Mouse (Mus musculus): ENCODE results near the gene Vps4a. TPM values are rescaled to one million over a fixed set of nuclear protein-coding genes. Genes with fewer than 3 reads are reported as not detected.
"Not testable (repeated sequence)": the region's sequence is repeated elsewhere in the genome, so short reads cannot be mapped to it uniquely, and the experiment has no call there.

Vps4a gene
- total RNA-seq (2015) (33.9 and 36.9 TPM in 2 replicates), total RNA-seq (2017) (41.4 and 42.8 TPM in 2 replicates)

- peak; percentile 94 for ATAC-seq (ENCODE audit: poor library complexity, severe bottlenecking)
These were observed at the start of gene Vps4a for GRCm38 (mm10) chr8:107030650-107031576. Vps4a (plus strand) TSS chr8:107031222.

DNA sequence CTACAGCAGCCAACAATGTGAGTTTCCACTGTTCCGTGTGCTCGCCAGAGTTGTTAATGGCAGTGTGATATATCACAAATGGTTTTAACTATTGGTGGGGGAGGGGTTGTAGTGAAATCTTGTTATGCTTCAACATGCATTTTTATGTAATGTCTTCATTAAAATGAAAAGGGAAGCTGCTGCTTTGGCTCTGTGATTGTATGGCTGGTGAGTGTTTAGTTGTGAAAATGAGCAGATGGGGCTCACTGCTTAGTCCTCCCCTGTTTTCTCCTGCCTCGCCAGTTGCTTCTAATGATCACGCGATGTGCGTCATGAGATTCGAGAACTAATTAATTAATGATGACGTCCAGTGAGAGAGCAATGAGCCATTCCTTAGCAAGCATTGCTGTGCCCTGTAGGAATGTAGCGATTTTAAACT, 45.6 kb upstream of the Vps4a start:
- ATAC-seq (ENCODE audit: poor library complexity, severe bottlenecking) = no peak

DNA sequence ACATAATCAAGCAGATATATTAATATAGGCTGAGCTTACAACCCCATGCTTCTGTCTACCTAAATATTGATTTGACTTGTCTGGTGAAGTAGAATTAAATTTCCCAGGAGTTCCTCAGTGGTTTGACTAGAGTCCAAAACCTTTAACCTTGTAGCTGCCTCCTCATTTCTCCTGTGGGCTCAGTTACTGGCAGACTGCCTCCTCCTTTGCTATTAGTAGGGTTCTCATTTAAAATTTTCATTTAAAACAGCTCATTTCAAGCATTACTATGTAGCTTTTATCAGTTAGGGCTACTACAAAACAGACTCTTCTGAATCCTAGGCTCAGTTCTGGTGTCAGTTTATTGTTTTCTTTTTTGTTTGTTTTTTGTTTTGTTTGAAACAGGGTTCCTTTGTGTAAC, 45.1 kb upstream of the Vps4a start:
- no peak for ATAC-seq (ENCODE audit: poor library complexity, severe bottlenecking)

GRCm38 (mm10) chr8:106987557-106987956, 43.5 kb upstream of the Vps4a start:
- ATAC-seq (ENCODE audit: poor library complexity, severe bottlenecking) = no peak

- ATAC-seq (ENCODE audit: poor library complexity, severe bottlenecking) = no peak
These were observed 39.6 kb upstream of the Vps4a start for GRCm38 (mm10) chr8:106991393-106991792.

DNA sequence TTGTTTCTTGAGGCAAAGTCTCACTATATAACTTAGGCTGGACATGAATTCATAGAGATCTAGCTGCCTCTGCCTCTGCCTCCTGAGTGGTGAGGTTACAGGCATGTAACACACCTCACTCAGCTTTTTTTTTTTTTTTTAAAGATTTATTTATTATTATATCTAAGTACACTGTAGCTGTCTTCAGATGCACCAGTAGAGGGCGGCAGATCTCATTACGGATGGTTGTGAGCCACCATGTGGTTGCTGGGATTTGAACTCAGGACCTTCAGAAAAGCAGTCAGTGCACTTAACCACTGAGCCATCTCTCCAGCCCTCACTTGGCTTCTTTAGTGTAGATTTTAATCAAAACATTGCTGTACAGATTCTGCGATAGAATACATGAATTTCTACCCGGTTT, 34.7 kb upstream of the Vps4a start:
- not testable (repeated sequence) for ATAC-seq (ENCODE audit: poor library complexity, severe bottlenecking)

GRCm38 (mm10) chr8:106997416-106997815, 33.6 kb upstream of the Vps4a start:
- ATAC-seq (ENCODE audit: poor library complexity, severe bottlenecking) = no peak

GRCm38 (mm10) chr8:106999068-106999467, 32.0 kb upstream of the Vps4a start:
- ATAC-seq (ENCODE audit: poor library complexity, severe bottlenecking) = no peak

- ATAC-seq (ENCODE audit: poor library complexity, severe bottlenecking) = peak; percentile 100
These were observed 28.5 kb upstream of the Vps4a start for GRCm38 (mm10) chr8:107002532-107002931.

- ATAC-seq (ENCODE audit: poor library complexity, severe bottlenecking) = no peak
These were observed 23.2 kb upstream of the Vps4a start for GRCm38 (mm10) chr8:107007795-107008194.

- ATAC-seq (ENCODE audit: poor library complexity, severe bottlenecking) = no peak
These were observed 18.4 kb upstream of the Vps4a start for GRCm38 (mm10) chr8:107012666-107013065.

DNA sequence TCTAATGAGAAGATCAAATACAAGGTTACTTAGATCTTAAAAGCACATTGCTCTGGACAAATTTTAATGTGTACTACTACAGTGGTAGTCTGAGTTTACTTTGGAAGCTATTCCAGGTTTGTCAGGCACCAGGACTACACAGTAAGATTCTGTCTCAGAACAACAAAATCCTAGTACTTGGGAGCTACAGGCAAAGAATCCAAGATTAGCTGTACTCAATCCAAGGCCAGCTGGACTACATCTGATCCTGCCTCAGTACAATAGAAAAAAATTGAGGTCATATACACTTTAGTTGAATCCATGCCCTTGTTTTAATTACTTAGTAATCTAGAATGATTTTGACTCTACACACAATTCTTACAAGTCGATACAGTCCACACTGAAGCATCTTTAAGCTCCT, 16.1 kb upstream of the Vps4a start:
- ATAC-seq (ENCODE audit: poor library complexity, severe bottlenecking) = no peak

DNA sequence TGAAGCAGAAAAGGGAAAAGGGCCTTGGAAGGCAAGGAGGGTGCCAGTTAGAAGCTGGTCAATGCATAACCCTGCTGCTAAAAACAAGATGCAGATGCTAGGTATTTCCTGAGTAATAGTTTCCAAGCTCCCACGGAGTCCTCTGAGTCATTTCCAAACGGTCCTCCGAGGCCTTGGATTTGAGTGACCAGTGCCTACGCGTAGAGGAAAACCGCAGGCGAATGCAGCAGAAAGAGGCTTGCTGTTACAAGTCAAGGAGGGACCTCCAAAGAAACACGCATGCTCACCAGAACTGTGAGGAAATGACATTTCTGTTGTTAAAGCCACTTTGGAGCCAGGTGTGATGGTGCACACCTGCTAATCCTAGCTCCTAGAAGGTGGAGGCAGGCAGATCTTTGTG, 7.5 kb upstream of the Vps4a start:
- ATAC-seq (ENCODE audit: poor library complexity, severe bottlenecking) = no peak

- ATAC-seq (ENCODE audit: poor library complexity, severe bottlenecking) = no peak
These were observed 1.7 kb upstream of the Vps4a start for GRCm38 (mm10) chr8:107029310-107029709.

DNA sequence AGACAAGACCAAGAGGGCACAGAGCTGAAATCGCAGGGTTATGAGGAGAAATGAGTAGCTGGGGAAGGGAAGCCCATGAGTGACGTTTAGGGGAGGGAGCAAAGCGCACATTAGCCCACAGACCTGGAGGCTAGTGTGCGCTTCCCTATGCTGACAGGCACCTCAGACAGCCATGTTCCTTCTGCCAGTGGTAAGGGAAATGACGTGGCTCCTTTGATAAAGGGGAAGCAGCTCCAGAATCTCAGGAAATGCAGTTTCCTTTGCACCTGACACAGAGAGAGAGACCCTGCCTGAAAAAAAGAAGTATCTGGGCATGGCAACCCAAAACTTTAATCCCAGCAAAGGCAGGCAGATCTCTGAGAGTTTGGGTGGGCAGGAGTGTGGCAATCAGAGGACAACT, 964 bp upstream of the Vps4a start:
- ATAC-seq (ENCODE audit: poor library complexity, severe bottlenecking) = peak; percentile 62

DNA sequence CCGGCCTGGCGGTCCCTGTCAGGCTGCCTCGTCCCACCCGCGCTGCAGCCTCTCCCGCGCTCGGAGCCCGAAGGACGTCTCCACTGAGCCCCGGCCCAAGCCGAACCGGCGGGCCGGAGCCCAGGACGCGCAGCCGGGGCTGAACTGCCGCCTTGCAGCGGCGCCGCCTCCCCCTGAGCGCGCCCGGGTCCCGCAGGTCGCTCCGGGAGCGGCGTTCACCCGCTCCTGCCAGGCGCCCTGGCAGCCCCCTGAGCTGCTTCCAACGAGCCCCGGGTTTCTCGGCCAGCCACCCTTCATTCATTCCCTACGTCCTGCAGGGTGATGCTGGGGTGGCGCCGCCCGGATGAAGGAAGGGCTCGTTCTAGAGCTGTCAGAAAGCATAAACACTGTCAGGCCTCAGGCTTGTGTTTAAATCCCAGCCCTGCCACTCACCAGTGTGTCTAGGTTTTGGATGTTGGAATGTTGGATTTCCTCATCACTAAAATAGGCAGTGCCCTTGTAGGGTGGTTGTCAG, 612 bp downstream of the Vps4a start:
- 0 out of 2 replicates have a peak, but pooled peaks have one; percentile 4 for ATAC-seq (ENCODE audit: poor library complexity, severe bottlenecking)

DNA sequence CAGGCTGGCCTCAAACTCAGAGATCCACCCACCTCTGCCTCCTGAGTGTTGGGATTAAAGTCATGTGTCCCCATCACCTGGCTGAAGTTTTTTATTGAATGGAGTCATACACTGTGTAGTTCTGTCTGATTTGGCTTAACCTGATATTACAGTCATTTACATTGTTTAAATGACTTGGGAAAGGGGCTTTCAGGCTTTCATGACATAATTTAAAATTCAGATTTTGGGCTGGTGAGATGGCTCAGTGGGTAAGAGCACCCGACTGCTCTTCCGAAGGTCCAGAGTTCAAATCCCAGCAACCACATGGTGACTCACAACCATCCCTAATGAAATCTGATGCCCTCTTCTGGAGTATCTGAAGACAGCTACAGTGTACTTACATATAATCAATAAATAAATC, 2.6 kb downstream of the Vps4a start:
- ATAC-seq (ENCODE audit: poor library complexity, severe bottlenecking) = not testable (repeated sequence)

DNA sequence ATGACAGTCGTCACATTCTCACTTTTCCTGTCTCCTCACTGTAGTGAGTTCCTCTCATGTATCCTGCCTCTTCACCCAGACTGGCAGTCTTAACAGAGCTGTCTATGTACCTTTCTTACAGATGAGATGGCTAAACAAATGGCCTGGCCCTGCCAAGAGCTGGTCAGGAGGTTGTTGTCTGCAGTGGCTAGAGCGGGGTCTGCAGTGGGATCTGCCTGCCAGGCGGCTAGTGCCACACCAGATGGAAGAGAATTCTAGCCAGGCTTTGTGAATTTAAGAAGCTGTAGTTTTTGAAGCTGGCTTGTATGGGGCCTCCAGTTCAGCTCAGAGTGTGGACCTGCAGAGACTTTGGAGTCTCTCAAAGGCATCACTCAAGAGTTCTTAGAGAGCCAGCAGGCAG, 4.6 kb downstream of the Vps4a start:
- no peak for ATAC-seq (ENCODE audit: poor library complexity, severe bottlenecking)

DNA sequence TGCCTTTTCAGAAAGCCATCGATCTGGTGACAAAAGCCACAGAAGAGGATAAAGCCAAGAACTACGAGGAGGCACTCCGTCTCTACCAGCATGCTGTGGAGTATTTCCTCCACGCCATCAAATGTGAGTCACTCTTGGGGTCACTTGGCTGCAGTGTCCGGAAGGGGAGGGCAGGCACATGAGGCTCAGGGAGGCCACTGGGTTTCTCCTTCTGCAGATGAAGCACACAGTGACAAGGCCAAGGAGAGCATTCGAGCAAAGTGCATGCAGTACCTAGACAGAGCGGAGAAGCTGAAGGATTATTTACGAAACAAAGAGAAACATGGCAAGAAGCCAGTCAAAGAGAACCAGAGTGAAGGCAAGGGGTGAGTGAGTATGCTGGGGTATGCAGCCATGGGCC, 5.6 kb downstream of the Vps4a start:
- ATAC-seq (ENCODE audit: poor library complexity, severe bottlenecking) = no peak

GRCm38 (mm10) chr8:107040632-107041031, 9.6 kb downstream of the Vps4a start:
- ATAC-seq (ENCODE audit: poor library complexity, severe bottlenecking) = no peak

DNA sequence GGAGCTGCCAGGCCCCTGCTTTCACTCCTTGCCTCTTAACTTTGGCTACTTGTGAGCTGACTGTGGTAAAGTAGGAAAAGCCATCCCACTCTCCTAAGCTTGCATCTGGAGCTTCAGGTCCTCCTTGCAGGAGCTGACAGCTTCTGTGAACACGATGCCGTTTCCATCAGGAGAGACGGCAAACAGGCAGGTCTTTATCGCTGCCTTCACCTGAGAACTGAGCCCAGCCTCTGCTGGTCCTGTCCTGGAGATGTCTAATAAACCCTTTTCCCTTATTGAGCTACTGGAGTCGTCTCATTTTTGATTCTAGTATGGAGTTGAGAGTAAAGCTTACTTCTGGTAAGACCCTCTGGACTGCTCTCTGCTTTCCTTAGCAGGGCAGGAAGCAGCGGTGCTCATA, 14.5 kb downstream of the Vps4a start:
- no peak for ATAC-seq (ENCODE audit: poor library complexity, severe bottlenecking)

- no peak for ATAC-seq (ENCODE audit: poor library complexity, severe bottlenecking)
These were observed 16.0 kb downstream of the Vps4a start for GRCm38 (mm10) chr8:107046976-107047375.
